Mouse (Mus musculus) thymus, postnatal 25 days (tissue): ENCODE measurements around the gene Zfp185.
A peak's percentile ranks its signal among the peaks of the same experiment; 100 is the strongest.

ENCODE experiments used
- DNase-seq: peaks from one replicate; pipeline ENCODE4 v3.0.0; 2022

Zfp185 gene

GRCm38 (mm10) chrX:72986841-72987519 lies at the start of gene Zfp185:
Zfp185 (plus strand) TSS chrX:72987339.
- DNase-seq = peak; percentile 60

GRCm38 (mm10) chrX:72953464-72953863 lies 33.7 kb upstream of the Zfp185 start:
- no peak for DNase-seq

- no peak for DNase-seq
Observed at GRCm38 (mm10) chrX:72956486-72956885, 30.7 kb upstream of the Zfp185 start.

- DNase-seq = no peak
Observed at GRCm38 (mm10) chrX:72960431-72960830, 26.7 kb upstream of the Zfp185 start.

GRCm38 (mm10) chrX:72961511-72961910 lies 25.6 kb upstream of the Zfp185 start:
- no peak for DNase-seq

- no peak for DNase-seq
Observed at GRCm38 (mm10) chrX:72962743-72963142, 24.4 kb upstream of the Zfp185 start.

GRCm38 (mm10) chrX:72982831-72983230 lies 4.3 kb upstream of the Zfp185 start:
- DNase-seq = no peak

GRCm38 (mm10) chrX:72985607-72986006 lies 1.5 kb upstream of the Zfp185 start:
- no peak for DNase-seq

GRCm38 (mm10) chrX:72987520-72987905 lies 374 bp downstream of the Zfp185 start:
- no peak for DNase-seq

GRCm38 (mm10) chrX:72988431-72988830 lies 1.3 kb downstream of the Zfp185 start:
- DNase-seq = no peak

GRCm38 (mm10) chrX:72990581-72990980 lies 3.4 kb downstream of the Zfp185 start:
- no peak for DNase-seq

GRCm38 (mm10) chrX:72992291-72992919 lies 5.3 kb downstream of the Zfp185 start:
- DNase-seq = peak; percentile 10

GRCm38 (mm10) chrX:72995542-72995941 lies 8.4 kb downstream of the Zfp185 start:
- DNase-seq = no peak

GRCm38 (mm10) chrX:73003110-73003509 lies 16.0 kb downstream of the Zfp185 start:
- DNase-seq = no peak

- DNase-seq = no peak
Observed at GRCm38 (mm10) chrX:73005678-73006077, 18.5 kb downstream of the Zfp185 start.

- DNase-seq = peak; percentile 93
Observed at GRCm38 (mm10) chrX:73007597-73008479, 20.7 kb downstream of the Zfp185 start.

GRCm38 (mm10) chrX:73012846-73013245 lies 25.7 kb downstream of the Zfp185 start:
- DNase-seq = no peak

GRCm38 (mm10) chrX:73037003-73037402 lies 49.9 kb downstream of the Zfp185 start, which contains the start of gene Pnma5:
Pnma5 (minus strand) TSS chrX:73037103.
- DNase-seq = no peak

- no peak for DNase-seq
Observed at GRCm38 (mm10) chrX:73038831-73039230, 51.7 kb downstream of the Zfp185 start.

- DNase-seq = no peak
Observed at GRCm38 (mm10) chrX:73039666-73040065, 52.5 kb downstream of the Zfp185 start.

- DNase-seq = peak; percentile 88
Observed at GRCm38 (mm10) chrX:73053860-73054563, 66.9 kb downstream of the Zfp185 start.

- DNase-seq = no peak
Observed at GRCm38 (mm10) chrX:73061528-73061927, 74.4 kb downstream of the Zfp185 start.

GRCm38 (mm10) chrX:73062323-73062722 lies 75.2 kb downstream of the Zfp185 start:
- no peak for DNase-seq
